Mouse (Mus musculus): ENCODE data around the gene Mindy4.
"Not testable (repeated sequence)": the region's sequence is repeated elsewhere in the genome, so short reads cannot be mapped to it uniquely, and the experiment has no call there.

DNA sequence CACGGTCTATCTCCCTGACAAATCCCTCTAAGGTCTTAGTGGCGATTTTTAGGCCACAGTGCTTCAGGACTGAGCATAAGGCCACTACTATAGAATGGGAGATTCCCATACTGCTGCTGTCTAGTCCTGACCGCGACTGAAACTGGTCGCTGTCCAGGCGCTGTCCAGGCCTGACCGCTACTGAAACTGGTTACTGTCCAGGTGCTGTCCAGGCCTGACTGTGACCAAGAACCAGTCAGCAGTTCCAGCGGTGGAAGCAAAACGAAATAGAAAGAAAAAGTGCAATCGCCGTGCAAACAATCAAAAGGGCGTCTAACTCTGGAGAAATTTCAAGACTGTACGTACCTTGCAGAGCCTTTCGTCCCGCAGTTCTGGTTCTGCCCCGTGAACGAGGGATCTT, 15.4 kb upstream of the Mindy4 start:
- not testable (repeated sequence) for TF ChIP-seq CTCF (conservative IDR thresholded peaks at IDR 0.05; ENCODE audit: low read length); NANOG (IDR thresholded peaks at IDR 0.05; ENCODE audit: borderline replicate concordance, low read length); POU5F1 (IDR thresholded peaks at IDR 0.05; ENCODE audit: borderline replicate concordance, low read length)
